Mouse (Mus musculus) cerebellum, postnatal 36 days (tissue): ENCODE results near the gene Gm20708.

Source experiments
- DNase-seq, 2 experiments: peaks; one replicate each; pipeline ENCODE4 v3.0.0; 2021 to 2022; ENCODE audit warnings: mixed read lengths in 2 of 2

The Gm20708 gene

GRCm38 (mm10) chr11:117834086-117834485, 24.6 kb downstream of the Gm20708 start:
- DNase-seq, result no peak

- DNase-seq, result no peak
Measured at GRCm38 (mm10) chr11:117836306-117836705, 26.8 kb downstream of the Gm20708 start.

- no peak for DNase-seq
Measured at GRCm38 (mm10) chr11:117838572-117838971, 29.1 kb downstream of the Gm20708 start.

GRCm38 (mm10) chr11:117839021-117839420, 29.6 kb downstream of the Gm20708 start:
- DNase-seq, result no peak

- DNase-seq, result no peak
Measured at GRCm38 (mm10) chr11:117840910-117841309, 31.4 kb downstream of the Gm20708 start.

GRCm38 (mm10) chr11:117843434-117843833, 34.0 kb downstream of the Gm20708 start:
- DNase-seq, result no peak

GRCm38 (mm10) chr11:117844997-117845396, 35.5 kb downstream of the Gm20708 start:
- no peak for DNase-seq

GRCm38 (mm10) chr11:117845651-117846050, 36.2 kb downstream of the Gm20708 start:
- DNase-seq, result no peak

- no peak for DNase-seq
Measured at GRCm38 (mm10) chr11:117846640-117847039, 37.2 kb downstream of the Gm20708 start.

- DNase-seq, result no peak
Measured at GRCm38 (mm10) chr11:117847593-117848215, 38.2 kb downstream of the Gm20708 start.

GRCm38 (mm10) chr11:117848271-117848984, 39.0 kb downstream of the Gm20708 start:
- peak in 1 of 2 experiments; percentile 27 for DNase-seq

- peak; percentile 95 to 96 for DNase-seq
Measured at GRCm38 (mm10) chr11:117848985-117849671, 39.7 kb downstream of the Gm20708 start, which contains the start of gene Birc5. TSS of gene Birc5 (plus strand) at chr11:117849251.

- no peak for DNase-seq
Measured at GRCm38 (mm10) chr11:117852875-117853274, 43.4 kb downstream of the Gm20708 start.

GRCm38 (mm10) chr11:117854241-117854640, 44.8 kb downstream of the Gm20708 start:
- no peak for DNase-seq

GRCm38 (mm10) chr11:117855360-117855759, 45.9 kb downstream of the Gm20708 start:
- no peak for DNase-seq

- DNase-seq, result no peak
Measured at GRCm38 (mm10) chr11:117855975-117856374, 46.5 kb downstream of the Gm20708 start.

GRCm38 (mm10) chr11:117857462-117857861, 48.0 kb downstream of the Gm20708 start:
- no peak for DNase-seq

GRCm38 (mm10) chr11:117858392-117858791, 48.9 kb downstream of the Gm20708 start:
- no peak for DNase-seq

GRCm38 (mm10) chr11:117860601-117861000, 51.1 kb downstream of the Gm20708 start, which contains the start of gene Tmem235:
TSS of gene Tmem235 (plus strand) at chr11:117860752.
- DNase-seq, result no peak

- DNase-seq, result no peak
Measured at GRCm38 (mm10) chr11:117863174-117863856, 53.8 kb downstream of the Gm20708 start.

GRCm38 (mm10) chr11:117864805-117865204, 55.3 kb downstream of the Gm20708 start:
- no peak for DNase-seq

GRCm38 (mm10) chr11:117865988-117866387, 56.5 kb downstream of the Gm20708 start:
- no peak for DNase-seq
